Mouse (Mus musculus) hindbrain, embryonic 11.5 days (tissue): ENCODE results near the gene Ksr1. TPM values are rescaled to one million over a fixed set of nuclear protein-coding genes. Genes with fewer than 3 reads are reported as not detected.

Source experiments
- ATAC-seq: fragments of 200-750 bp; cut with Nextera tagmentation; 2 replicates; pipeline ENCODE4 v1.8.0; 2017; ENCODE audit warnings: mild to moderate bottlenecking, moderate TSS enrichment, moderate library complexity; ENCODE audit not compliant: low FRiP score
- DNase-seq: peaks from one replicate; pipeline ENCODE4 v3.0.0-alpha.2; 2015; ENCODE audit warnings: low spot score
- H3K27ac ChIP-seq: fragments of 300-500 bp; sonication (generic); 2 replicates; pipeline ENCODE4 v1.5.1; 2014; ENCODE audit warnings: mild to moderate bottlenecking, low read depth, low read length
- H3K27me3 ChIP-seq: fragments of 300-500 bp; sonication (generic); 2 replicates; pipeline ENCODE4 v1.6.1; 2014; ENCODE audit warnings: mild to moderate bottlenecking, low read length, moderate library complexity, mixed read lengths; ENCODE audit not compliant: control insufficient read depth, insufficient read depth
- H3K36me3 ChIP-seq: fragments of 300-500 bp; sonication (generic); 2 replicates; pipeline ENCODE4 v1.6.1; 2014; ENCODE audit warnings: mild to moderate bottlenecking, low read length, moderate library complexity, mixed read lengths; ENCODE audit not compliant: control insufficient read depth, insufficient read depth
- H3K4me1 ChIP-seq: fragments of 300-500 bp; sonication (generic); replicated peaks from 2 replicates; pipeline ENCODE4 v1.6.1; 2014; ENCODE audit warnings: low read length, mixed read lengths; ENCODE audit not compliant: control insufficient read depth, insufficient read depth
- H3K4me2 ChIP-seq: fragments of 300-500 bp; sonication (generic); replicated peaks from 2 replicates; pipeline ENCODE4 v1.6.1; 2014; ENCODE audit warnings: mild to moderate bottlenecking, low read depth, low read length
- H3K4me3 ChIP-seq: fragments of 300-500 bp; sonication (generic); 2 replicates; pipeline ENCODE4 v1.5.1; 2014; ENCODE audit warnings: low read depth, low read length
- H3K9ac ChIP-seq: fragments of 300-500 bp; sonication (generic); 2 replicates; pipeline ENCODE4 v1.6.1; 2014; ENCODE audit warnings: low read depth, low read length
- H3K9me3 ChIP-seq: fragments of 300-500 bp; sonication (generic); 2 replicates; pipeline ENCODE4 v1.6.1; 2016; ENCODE audit warnings: low read length; ENCODE audit not compliant: control insufficient read depth
- WGBS: fragments of 180-500 bp; shearing (Covaris S2); extraction: QIAGEN DNeasy Blood & Tissue Kit; methylation state at CpG from one replicate; pipeline ENCODE4 v1.1.7; 2014; 5-methylcytosine and 5-hydroxymethylcytosine counted together
- polyA plus RNA-seq: library from polyadenylated mRNA; unstranded; fragments of >200 nt; fragmentation: Nextera tagmentation; extraction: Ambion mirVana; gene quantifications from 2 replicates; pipeline ENCODE4 v1.2.1, GENCODE M21; 2014

The Ksr1 gene
- 3.9 and 4.3 TPM in 2 replicates for polyA plus RNA-seq

DNA sequence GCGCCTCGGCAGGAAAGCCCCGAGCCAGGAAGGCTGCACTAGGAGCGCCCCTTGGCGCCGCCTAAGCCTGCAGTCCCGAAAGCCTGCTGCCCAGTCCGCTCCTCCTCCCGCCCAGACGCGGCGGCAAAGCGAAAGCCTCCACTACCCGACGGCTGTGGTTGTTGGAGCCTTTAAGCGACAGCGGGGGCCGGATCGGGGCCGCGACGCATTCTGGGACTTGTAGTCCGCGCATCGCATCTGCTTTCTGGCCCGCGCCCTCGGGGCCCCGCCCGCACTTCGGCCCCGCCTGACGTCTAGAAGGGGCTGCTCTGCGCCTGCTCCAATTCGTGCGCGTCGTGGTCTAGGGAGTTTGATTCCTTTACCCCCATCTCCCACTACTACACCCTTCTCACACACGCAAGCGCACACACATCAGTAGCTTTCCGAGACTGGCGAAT lies at the start of gene Ksr1:
Ksr1 (minus strand) TSS at position 77 of the 437 bp plus-strand sequence.
- peak; percentile 96 for ATAC-seq
- no peaks in the 10 kb centered on the region for H3K36me3 ChIP-seq
- WGBS, result 1% methylated on average over 41 of the region's 42 CpGs
- H3K9me3 ChIP-seq, result no peaks in the 10 kb centered on the region
- peak within 1 kb of the TSS; percentile 73 for H3K4me3 ChIP-seq
- peak within 1 kb of the TSS; percentile 79 for H3K27ac ChIP-seq
- peak within 1 kb of the TSS; percentile 76 for H3K4me2 ChIP-seq
- peaks cover 3% of the 10 kb centered on the region; the same call in 1 of the 2 replicates for H3K4me1 ChIP-seq
- H3K9ac ChIP-seq, result peak within 1 kb of the TSS; percentile 81
- DNase-seq, result peak; percentile 96
- H3K27me3 ChIP-seq, result no peaks in the 10 kb centered on the region

DNA sequence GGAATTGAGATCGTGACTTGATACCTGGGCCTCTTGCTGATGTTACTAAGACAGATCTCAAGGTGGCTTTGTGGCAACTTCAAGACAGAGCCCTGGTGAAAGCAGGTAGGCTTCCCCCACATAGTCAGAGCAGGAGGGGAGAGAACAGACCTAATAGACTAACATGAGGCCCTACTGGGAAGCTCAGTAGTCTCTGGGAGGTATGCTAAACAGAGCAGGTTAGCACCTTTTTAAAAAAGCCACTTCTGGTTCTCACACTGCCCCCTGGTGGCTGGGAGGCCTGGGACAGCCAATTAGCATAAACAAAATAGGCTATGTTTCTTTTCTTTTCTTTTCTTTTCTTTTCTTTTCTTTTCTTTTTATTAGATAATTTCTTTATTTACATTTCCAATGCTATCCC lies 46.0 kb upstream of the Ksr1 start:
- H3K27ac ChIP-seq, result no peak overlapping the region
- no peak overlapping the region for H3K4me3 ChIP-seq
- no peaks in the 10 kb centered on the region for H3K36me3 ChIP-seq
- H3K27me3 ChIP-seq, result no peaks in the 10 kb centered on the region
- H3K9ac ChIP-seq, result no peak overlapping the region
- no peak overlapping the region for H3K4me2 ChIP-seq
- WGBS, result 90% methylated on average over 1 of the region's 1 CpGs
- H3K4me1 ChIP-seq, result no peaks in the 10 kb centered on the region
- ATAC-seq (no peak), DNase-seq (peak; percentile 24)
- no peaks in the 10 kb centered on the region for H3K9me3 ChIP-seq

DNA sequence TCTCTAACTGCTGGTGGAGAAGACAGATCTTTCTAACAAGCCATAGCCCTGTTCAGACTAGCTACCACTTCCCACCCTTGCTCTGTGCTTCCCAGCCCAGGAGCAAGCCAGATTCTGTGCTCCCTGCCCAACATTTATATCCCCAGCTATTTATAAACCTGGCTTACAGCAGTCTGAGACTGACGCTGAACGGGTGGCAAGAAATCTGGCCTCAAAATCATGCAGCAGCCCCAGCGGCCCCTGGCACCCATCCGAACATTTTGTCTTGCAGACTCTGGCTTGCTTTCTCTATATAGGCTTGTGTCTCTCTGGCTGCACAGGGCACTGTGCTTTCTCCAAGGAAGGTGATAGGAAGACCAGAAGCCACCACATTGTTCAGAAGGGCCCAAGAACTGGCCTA lies 45.0 kb upstream of the Ksr1 start:
- H3K9ac ChIP-seq, result no peak overlapping the region
- no peak for DNase-seq
- H3K4me1 ChIP-seq, result no peaks in the 10 kb centered on the region
- no peak overlapping the region for H3K27ac ChIP-seq
- no peaks in the 10 kb centered on the region for H3K9me3 ChIP-seq
- no peak overlapping the region for H3K4me2 ChIP-seq
- no peaks in the 10 kb centered on the region for H3K36me3 ChIP-seq
- WGBS, result 92% methylated on average over 4 of the region's 4 CpGs
- no peaks in the 10 kb centered on the region for H3K27me3 ChIP-seq
- no peak overlapping the region for H3K4me3 ChIP-seq
- ATAC-seq, result no peak

DNA sequence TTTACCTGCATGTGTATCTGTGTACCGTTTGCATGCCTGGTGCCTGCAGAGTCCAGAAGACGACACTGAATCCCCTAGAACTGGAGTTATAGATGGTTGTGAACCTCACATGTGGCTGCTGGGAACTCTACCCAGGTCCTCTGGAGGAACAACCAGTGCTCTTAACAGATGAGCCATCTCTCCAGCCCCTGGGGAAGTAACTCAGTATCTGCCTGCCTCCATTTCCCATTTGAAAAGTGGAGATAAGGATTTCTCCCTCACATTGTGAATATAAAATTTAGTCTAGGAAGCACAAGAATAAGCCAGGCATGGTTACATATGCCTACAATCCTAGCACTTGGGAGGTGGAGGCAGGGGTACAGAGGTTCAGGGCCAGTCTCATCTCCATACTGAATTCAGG lies 44.0 kb upstream of the Ksr1 start:
- Histone ChIP-seq H3K4me1 (no peaks in the 10 kb centered on the region), H3K9ac (no peak overlapping the region), H3K4me3 (no peak overlapping the region), H3K4me2 (no peak overlapping the region), H3K9me3 (no peaks in the 10 kb centered on the region), H3K27me3 (no peaks in the 10 kb centered on the region), H3K36me3 (no peaks in the 10 kb centered on the region), H3K27ac (no peak overlapping the region)
- DNase-seq (no peak), ATAC-seq (no peak)
- 91% methylated on average over 2 of the region's 2 CpGs for WGBS

DNA sequence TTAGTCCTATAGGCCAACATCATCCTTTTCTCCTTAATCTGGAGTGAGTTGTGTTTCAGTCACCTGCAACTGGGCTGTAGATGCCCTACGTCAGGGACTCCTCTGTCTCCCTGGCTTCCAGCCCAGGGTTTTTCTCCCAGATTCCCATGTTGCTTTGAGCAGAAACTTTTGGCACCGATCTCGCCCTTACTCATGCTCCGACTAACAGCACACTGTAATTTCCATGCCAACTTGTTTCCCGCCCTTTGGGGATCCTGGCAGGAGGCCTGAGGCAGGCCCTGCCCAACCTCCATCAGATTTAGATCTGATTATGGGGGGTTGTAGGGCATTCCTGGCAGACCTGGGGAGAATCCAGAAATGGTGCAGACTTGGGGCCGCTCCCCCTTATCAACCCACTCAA lies 42.0 kb upstream of the Ksr1 start:
- DNase-seq (no peak), ATAC-seq (no peak)
- 90% methylated on average over 6 of the region's 6 CpGs for WGBS
- Histone ChIP-seq H3K4me3 (no peak overlapping the region), H3K9me3 (no peaks in the 10 kb centered on the region), H3K4me1 (no peaks in the 10 kb centered on the region), H3K27ac (no peak overlapping the region), H3K9ac (no peak overlapping the region), H3K4me2 (no peak overlapping the region), H3K36me3 (no peaks in the 10 kb centered on the region), H3K27me3 (no peaks in the 10 kb centered on the region)

DNA sequence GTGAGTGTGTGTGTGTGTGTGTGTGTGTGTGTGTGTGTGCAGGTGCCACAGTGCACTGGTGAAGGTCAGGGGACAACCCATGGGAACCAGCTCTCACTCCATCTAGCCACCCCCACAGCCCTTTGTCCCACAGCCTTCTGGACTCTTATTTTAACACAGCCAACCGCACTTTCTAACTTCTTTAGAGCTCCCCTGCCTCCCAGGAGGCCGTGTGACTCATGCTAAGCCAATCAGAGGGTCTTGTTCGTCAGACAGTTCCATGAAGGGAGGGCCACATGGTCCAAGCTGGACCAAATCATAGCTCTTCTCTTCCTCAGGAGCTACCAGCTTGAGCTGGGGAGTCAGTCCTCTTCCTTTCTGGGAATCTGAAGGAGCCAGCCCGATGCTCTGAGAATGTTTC lies 41.1 kb upstream of the Ksr1 start:
- Histone ChIP-seq H3K4me2 (no peak overlapping the region), H3K4me3 (no peak overlapping the region), H3K9ac (no peak overlapping the region), H3K27ac (no peak overlapping the region), H3K27me3 (no peaks in the 10 kb centered on the region), H3K4me1 (no peaks in the 10 kb centered on the region), H3K9me3 (no peaks in the 10 kb centered on the region), H3K36me3 (no peaks in the 10 kb centered on the region)
- ATAC-seq (no peak), DNase-seq (no peak)
- 60% methylated on average over 4 of the region's 4 CpGs for WGBS

DNA sequence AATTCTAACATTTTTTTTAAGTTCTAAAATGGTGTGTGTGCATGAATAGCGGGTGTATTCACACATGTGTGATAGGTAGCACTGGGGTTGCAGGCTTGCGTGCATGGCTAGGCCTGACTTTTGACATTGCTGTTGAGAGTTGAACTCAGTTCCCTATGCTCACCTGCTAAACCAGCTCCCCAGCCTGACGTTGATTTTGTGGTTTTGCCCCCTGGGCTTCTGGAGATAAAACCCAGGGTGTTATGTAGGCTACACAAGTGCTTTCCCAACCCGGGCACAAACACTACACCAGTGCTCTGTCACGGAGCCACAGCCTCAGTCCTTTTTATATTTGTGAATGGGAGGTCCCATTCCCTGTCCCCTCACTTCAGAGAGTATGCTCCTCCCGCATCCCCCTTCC lies 39.5 kb upstream of the Ksr1 start:
- no peaks in the 10 kb centered on the region for H3K9me3 ChIP-seq
- H3K9ac ChIP-seq, result no peak overlapping the region
- 88% methylated on average over 6 of the region's 6 CpGs for WGBS
- H3K36me3 ChIP-seq, result no peaks in the 10 kb centered on the region
- H3K27me3 ChIP-seq, result no peaks in the 10 kb centered on the region
- H3K4me1 ChIP-seq, result no peaks in the 10 kb centered on the region
- DNase-seq (no peak), ATAC-seq (no peak)
- H3K4me2 ChIP-seq, result no peak overlapping the region
- H3K27ac ChIP-seq, result no peak overlapping the region
- no peak overlapping the region for H3K4me3 ChIP-seq

DNA sequence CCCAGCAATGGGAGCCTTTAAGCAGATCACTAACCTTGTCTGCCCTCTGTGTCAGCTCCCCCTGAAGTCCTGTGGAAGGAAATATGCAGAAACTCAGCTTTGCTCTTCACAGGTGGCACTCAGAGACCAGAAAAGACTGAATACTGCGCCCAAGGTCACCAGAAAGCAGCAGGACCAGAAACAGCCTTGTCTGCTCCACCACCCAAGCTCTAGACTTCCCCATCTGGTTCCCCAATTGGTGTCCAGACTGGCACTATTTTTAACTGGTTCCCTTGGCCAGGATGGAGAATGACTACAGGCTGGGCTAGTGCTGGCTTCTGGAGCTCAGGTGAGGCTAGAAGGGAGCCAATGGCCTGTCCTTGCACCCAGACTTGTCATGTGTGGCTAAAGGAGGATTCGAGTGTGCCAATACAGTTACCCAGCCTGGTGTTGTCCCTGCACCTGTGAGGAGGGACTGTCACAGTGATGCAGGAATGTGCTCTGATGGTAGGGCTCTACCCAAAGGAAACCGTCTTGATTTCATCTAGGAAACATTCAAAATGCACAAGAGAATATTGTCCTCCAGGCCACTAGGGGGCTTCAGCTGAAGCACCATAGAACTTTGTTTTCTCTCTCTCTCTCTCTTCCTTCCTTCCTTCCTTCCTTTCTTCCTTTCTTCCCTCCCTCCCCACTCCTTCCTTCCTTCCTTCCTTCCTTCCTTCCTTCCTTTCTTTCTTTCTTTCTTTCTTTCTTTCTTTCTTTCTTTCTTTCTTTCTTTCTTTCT lies 38.1 kb upstream of the Ksr1 start:
- Histone ChIP-seq H3K4me2 (no peak overlapping the region), H3K4me1 (no peaks in the 10 kb centered on the region), H3K4me3 (no peak overlapping the region), H3K9me3 (no peaks in the 10 kb centered on the region), H3K36me3 (no peaks in the 10 kb centered on the region), H3K27me3 (no peaks in the 10 kb centered on the region), H3K27ac (no peak overlapping the region), H3K9ac (no peak overlapping the region)
- 82% methylated on average over 3 of the region's 3 CpGs for WGBS
- ATAC-seq (no peak), DNase-seq (no peak)

DNA sequence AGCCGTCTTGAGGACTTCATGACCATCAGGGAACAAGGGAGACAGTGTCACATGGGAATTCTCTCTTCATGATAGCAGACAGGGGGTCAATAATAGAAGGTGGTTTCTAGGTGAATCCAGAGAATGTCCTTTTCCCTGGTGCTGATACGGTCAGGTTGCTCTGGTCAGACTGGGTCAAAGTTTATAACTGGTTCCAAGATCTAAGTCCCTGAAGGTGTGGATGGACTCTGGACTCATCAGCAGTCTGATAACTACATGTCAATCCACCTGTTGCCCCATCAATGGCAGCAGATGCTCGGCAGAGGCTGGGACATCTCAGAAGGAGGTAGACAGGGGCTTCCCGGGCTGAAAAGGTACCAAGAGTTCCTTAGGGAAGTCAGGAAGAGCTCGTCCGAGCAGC lies 37.2 kb upstream of the Ksr1 start:
- Histone ChIP-seq H3K9me3 (no peaks in the 10 kb centered on the region), H3K9ac (no peak overlapping the region), H3K27me3 (no peaks in the 10 kb centered on the region), H3K4me2 (no peak overlapping the region), H3K4me3 (no peak overlapping the region), H3K27ac (no peak overlapping the region), H3K4me1 (no peaks in the 10 kb centered on the region), H3K36me3 (no peaks in the 10 kb centered on the region)
- DNase-seq (no peak), ATAC-seq (no peak)
- 90% methylated on average over 6 of the region's 6 CpGs for WGBS
